Mouse (Mus musculus): ENCODE results near the gene Olfr875. TPM values are rescaled to one million over a fixed set of nuclear protein-coding genes. Genes with fewer than 3 reads are reported as not detected.

Olfr875 gene
- total RNA-seq, 2 experiments from 2014 or later = not detected

Other genes with a start within 250 kb of the Olfr875 start
- gene Esam, start 243.8 kb upstream of the Olfr875 start, total RNA-seq (2021) = 10 to 100 TPM; 17.7 to 22.6 TPM
- 1 to 10 TPM; 2.7 to 4.7 TPM for gene Vsig2, start 232.6 kb upstream of the Olfr875 start, total RNA-seq (2021)
- 1,000 to 10,000 TPM; 1,507 to 1,630 TPM for gene Nrgn, start 219.0 kb upstream of the Olfr875 start, total RNA-seq (2021)
- gene Siae, start 216.2 kb upstream of the Olfr875 start, total RNA-seq (2021) = 10 to 100 TPM; 13.0 to 13.3 TPM
- 1 to 10 TPM; 1.5 to 2.4 TPM for gene Spa17, start 158.1 kb upstream of the Olfr875 start, total RNA-seq (2021)
- gene Tbrg1, start 114.5 kb upstream of the Olfr875 start, total RNA-seq (2021) = 10 to 100 TPM; 48.1 to 48.3 TPM
- gene Panx3, start 102.6 kb upstream of the Olfr875 start, total RNA-seq (2021) = not detected
- not detected for gene Olfr160, start 55.6 kb upstream of the Olfr875 start, total RNA-seq (2021)
- not detected for gene Olfr874, start 26.8 kb upstream of the Olfr875 start, total RNA-seq (2021)
- gene Olfr876, start 31.2 kb downstream of the Olfr875 start, total RNA-seq (2021) = not detected
- gene Olfr877, start 82.4 kb downstream of the Olfr875 start, total RNA-seq (2021) = under 1 TPM in 1 of 2 experiments, not detected in 1; 0.43 TPM
- gene Olfr145, start 124.9 kb downstream of the Olfr875 start, total RNA-seq (2021) = not detected
- gene Olfr878, start 146.0 kb downstream of the Olfr875 start, total RNA-seq (2021) = not detected
- gene Olfr881, start 220.0 kb downstream of the Olfr875 start, total RNA-seq (2021) = not detected